Mouse (Mus musculus) thymus, adult 2 months (tissue): ENCODE measurements around the gene Prpf38b.

Source experiments
- CTCF ChIP-seq: fragments of 200-500 bp; IDR thresholded peaks from 2 replicates; pipeline ENCODE4 v1.5.1; 2012; ENCODE audit warnings: mild to moderate bottlenecking, control low read depth, low read length, moderate library complexity, borderline replicate concordance; ENCODE audit not compliant: control insufficient read depth, poor library complexity, insufficient read depth; ENCODE audit errors: extremely low read depth
- POLR2A ChIP-seq: fragments of 200-500 bp; IDR thresholded peaks from 2 replicates; pipeline ENCODE4 v1.6.1; 2012; ENCODE audit warnings: mild to moderate bottlenecking, low read length, control low read depth, moderate library complexity; ENCODE audit not compliant: control insufficient read depth, poor library complexity, insufficient read depth; ENCODE audit errors: extremely low read depth

GRCm38 (mm10) chr3:108940996-108941395 is 29.5 kb upstream of the Prpf38b start:
- TF ChIP-seq CTCF = no peak
- no peak for TF ChIP-seq POLR2A
